Mouse (Mus musculus) lung, postnatal 10 days (tissue): Measurements from ENCODE around the gene Plcb2.

Experiments
- DNase-seq: peaks from one replicate; pipeline ENCODE4 v3.0.0; 2021

Gene Plcb2

DNA sequence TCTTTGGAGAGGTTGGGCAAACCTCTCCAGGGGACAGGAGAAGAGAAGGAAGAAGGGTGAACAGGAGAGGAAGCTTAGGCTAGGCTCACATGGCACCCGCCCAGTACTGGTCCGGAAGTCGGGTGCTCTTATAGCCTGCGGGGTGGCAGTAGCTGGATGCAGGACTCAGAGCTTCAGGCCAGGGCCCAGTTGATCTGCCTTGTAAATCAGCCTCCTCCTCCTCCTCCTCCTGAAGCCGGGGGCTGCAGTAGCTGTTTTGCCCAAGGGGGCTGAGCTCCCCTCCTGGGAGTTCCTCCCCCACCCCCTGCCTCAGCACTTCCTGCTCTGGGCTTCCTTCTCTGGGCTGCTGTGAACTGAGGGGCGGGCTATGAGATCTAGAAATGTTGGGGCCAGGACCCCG lies at the start of gene Plcb2:
Gene Plcb2 (minus strand): TSS at position 102 of the 400 bp plus-strand sequence.
- peak; percentile 62 for DNase-seq

DNA sequence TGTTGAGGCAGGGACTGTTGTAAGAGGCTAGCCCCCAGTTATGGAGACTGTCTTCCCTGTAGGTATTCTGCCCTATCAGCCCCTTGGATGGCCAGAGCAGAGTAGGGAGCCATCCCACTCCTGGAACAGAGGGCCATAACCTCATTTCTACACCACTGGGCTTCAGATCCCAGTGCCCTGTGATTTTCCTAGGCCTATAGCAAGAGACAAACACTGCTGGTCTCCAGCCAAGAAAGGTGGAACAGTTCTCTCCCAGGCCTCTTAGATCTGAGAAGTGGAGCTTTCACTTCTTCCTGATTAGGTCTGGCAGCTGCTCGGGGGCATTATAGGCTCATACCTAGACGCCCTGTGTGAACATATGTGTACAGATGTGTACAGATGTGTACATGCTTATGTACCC lies 48.1 kb upstream of the Plcb2 start:
- no peak for DNase-seq

DNA sequence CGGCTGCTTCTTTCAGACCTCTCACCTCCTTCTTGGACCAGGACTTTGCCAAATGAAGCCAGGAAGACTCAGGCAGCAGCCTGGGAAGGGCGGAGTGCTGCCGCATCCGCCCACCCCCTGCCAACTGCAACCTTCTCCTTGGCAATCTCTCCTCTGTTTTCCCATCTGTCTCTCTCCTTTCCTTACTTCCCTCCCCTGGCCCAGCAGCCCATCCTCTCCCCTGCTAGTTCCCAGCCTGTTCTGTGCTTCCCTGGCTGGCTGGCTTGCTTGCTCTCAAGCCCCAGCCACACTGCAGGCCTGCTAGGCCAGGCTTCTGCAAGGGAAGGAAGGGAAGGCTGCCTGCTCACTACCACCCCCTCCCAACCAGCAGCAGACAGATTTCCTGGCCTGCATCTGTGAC lies 47.6 kb upstream of the Plcb2 start:
- DNase-seq: no peak

DNA sequence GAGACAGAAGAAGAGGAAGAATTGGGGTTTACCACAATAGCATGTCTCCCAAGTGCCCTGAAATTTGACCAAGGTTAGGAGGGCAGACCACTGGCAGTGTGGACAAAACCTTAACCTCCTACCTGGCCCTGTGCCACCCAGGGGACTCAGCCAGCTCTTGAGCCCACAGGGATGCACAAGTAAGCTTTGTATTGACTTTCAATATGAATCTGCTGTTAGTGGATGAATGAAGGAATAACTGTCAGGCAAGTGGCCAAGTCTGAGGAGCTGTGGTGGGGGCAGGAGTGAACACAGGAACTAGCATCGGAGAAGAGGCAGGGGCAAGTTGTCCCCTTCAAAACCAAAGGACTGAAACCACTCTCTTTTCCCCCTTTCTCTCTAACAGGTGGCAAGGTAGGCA lies 47.2 kb upstream of the Plcb2 start:
- DNase-seq: no peak

DNA sequence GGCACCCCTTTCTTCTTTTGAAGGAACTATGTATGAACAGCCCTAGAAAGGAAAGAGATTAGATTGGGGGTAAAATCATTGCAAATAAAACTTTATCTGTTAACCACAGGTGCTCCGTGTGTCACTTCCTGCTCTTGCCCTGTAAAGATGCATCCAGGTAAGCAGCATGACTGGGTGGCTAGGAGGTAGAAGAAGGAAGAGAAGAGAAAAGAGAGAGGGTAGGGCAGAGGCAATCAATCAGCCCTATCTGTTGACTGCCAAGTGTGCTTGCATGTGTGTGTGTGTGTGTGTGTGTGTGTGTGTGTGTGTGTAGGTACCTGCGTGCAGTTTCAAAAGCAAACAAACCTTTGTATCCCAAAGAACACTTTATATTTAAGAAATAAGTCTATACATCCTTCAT lies 46.3 kb upstream of the Plcb2 start:
- no peak for DNase-seq

DNA sequence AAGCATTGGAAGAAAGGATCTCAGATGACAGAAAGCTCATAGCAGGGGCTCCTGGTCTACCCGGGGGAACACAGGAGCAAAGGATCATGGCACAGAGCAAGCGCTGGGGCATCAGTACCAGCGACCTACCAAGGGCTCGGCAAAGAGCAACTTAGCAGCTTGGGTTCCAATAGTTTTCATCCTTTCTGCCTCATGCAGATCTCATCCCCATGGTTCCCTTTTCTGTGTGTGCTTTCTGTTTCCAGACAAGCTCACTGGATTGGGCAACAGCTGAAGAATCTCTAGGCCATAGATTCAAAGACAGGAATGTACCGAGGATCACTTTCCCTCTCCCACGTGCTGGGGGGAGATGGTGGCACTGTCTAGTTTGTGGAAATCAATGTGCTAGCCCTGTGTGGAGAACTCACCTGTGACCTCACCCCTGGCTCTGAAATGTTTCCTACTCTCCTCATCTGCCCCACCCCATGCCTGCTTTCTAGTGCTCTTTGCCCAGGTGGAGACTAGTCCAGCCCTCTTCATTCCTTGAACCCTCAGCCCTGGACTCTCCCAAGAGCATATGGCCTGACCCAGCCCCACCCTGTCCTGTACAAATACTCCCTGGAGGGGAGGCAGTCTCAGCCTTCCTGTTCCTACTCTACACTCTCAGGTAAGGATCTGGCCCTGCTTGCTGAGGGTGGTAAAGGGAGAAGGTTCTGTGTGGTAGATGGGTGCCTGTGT lies 44.1 kb upstream of the Plcb2 start, which contains the start of gene Phgr1:
Gene Phgr1 (plus strand): TSS at position 612 of the 717 bp plus-strand sequence.
- no peak for DNase-seq

DNA sequence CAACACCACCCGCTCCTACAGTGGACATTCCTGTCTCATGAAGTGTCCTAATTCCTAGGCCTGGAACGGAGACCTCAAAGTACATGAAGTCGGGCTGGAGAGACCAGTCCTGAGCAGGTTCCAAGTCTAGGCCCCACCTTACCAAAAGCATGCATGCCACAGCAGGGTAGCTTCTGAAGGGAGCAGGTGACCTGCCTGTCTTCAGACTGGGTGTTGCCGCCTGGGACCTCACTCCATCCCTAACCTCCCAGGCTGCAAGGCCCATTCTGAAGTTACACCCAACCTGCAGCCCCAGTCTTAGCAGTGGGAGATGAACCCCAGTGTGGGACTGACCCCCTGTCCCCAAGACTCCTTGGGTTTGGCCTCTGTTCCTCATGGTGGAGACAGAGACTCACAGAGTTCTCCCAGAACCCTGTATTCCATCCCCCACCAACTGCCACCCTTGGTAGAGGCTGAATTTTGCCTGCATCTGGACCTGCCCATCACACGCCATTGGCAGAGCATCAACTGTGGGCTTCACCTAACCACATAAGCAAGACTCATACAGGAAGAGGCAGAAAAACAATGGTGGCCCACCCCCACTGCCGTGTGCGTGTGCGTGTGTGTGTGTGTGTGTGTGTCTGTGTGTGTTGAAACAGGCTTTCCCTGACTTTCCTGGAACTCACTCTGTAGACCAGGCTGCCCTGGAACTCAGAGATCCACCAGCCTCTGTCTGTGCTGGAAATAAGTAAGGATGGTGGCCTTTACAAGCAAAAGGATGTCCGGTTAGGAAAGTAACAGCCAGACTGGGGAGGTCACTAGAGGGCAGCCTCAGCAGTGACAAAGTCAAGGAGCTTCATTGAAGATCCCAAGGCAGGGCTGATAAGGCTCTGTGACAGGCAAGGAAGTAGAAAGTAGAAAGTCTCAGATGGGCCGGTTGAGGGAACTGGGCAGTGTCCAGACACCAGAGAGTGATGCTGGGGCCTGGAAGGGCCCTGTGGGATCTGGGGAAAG lies 38.1 kb upstream of the Plcb2 start:
- DNase-seq: peak; percentile 59

DNA sequence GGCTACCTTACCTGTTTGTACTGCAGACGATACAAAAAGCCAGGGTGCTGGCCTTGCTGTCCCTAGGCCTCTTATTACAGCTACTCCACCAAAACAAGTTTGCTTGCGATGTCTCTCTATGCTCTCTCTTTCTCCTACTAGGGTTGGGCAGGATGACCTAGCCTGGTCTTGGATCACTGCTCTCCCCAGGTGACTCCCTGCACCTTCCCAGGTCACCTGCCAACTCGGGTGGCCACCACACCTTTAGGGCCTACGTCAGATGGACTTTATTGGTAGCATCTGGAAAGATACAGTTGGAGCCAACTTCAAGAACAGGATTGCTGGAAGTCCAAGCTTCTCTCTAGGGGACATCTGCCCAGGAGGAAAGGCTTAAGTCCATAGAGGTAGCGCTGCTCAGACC lies 36.6 kb upstream of the Plcb2 start:
- DNase-seq: no peak

DNA sequence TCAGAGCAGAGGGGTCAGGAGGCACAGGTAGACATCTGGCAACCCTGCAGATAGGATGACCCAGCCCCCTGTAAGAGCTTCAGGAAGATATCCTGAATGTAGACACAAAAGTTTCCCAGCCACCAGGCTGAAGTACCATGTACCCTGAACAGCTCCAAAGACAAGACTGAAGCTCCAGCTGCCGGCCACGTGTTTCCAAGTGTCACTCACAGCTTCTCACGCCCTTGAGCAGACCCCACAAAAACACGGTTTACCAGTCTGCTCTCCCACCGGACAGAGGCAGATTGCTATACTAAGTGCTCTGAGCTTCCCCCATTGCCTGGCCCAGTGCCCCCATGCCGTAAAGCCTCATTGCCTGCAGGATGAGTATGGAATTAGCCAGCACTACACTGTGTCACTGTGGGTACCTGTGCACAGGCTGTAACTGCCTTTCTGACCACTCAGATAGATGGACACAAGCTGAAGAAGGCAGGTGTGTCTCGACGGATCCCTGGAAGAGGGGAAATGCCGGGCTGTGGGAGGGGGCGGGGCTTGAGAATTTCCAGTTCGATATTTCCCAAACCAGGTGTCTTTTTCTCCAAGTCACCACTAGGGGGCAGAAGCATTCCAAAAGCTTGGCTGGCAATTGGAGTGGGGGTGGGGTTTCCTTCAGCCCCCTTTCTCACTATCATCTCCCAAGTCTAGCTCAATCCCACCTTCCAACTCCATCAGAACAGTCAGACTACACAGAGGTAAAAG lies 36.0 kb upstream of the Plcb2 start:
- peak; percentile 68 for DNase-seq

DNA sequence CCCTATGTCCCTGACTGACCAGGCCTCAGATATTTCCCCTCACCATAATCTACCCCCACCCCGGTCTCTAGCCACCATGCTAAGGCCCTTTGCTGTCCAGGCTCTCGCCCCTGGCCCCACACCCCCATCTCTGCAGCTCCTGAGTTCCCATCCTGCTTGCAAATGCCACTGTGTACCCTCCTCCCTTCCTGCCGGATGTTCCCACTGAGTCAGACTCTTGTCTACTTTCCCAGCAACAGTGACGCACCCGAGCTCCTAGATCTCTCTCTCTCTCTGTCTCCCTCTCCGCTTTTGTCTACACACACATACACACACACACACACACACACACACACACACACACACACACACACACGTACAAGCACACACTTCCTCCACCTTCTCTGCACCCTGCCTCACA lies 35.2 kb upstream of the Plcb2 start:
- peak; percentile 81 for DNase-seq

DNA sequence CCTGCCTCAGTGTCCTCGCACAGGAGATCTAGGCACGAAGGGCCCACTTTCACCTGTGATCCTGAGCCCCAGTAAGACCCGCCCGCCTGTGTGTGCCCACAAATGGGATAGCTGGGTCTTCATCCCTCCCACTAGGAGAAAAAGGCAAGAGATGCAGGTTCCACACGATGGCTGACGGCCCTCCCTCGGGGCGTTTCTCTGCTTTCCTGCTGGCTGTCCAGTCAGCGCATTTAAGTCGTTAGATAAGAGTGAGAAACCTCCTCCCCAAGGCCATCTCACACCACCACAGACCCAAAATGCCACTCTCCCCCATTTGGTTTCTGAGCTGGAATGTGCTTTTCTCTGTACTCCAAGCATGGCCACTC lies 34.5 kb upstream of the Plcb2 start:
- DNase-seq: no peak

DNA sequence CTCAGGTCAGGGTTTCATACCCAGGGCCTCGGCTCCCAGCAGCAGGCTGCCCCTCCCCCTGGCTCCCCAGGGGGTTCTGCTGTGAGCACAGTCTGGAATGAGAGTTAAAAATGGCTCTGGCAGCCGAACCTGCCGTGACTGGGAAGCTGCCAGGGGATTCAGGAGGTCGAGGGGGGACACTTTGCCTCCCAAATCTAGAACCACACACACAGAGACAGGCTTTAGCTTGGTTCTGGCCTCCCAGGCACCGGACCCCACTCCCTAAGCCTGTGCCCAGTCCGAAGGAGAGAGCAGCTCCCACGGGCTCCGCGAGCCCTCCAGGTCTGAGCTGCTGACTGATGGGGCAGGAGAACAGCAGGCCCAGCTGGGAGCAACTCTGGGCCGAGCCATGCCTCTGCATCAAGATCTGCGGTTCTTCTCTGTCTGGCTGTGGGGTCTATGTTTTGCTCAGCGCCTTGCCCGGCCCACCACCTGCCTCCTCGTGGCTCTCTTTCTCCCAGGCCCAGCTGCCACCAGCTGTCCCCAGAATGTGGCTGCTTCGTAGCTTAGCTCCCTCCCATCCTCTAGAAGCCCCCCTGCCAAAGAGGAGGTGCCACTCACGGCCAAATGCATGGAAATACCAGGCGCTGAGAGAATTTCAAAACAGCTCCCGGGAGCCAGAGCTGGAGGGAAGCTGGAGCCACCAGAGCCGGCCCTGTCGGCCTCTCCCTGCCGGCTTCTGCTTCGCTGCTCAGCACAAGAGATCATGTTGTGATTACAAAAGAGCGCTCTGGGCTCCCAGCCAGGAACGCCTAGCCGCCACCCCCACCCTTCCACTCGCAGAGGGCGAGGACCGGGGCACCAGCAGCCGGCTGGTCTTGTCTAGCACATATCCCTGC lies 33.9 kb upstream of the Plcb2 start, which contains the start of gene Ccdc9b:
Gene Ccdc9b (minus strand): TSS at position 756 of the 878 bp plus-strand sequence.
- peak; percentile 97 for DNase-seq

DNA sequence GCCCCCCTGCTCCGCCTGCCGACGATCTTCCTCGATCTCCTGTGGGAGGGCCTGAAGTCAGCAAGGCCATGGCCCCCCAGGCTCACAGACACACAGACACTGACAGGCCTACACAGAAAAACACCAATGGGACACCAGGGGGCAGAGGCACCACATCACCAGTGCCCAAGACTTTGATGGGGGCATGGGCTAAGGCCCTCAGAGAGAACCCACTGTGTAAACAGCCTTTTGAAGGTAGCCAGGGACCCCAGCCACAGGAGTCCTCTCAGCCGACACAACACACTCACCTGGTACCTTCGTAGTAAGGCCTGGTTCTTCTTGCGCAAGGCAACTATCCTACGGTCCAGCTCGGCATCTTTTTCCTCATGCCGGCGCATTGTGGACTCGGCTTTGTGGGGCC lies 33.1 kb upstream of the Plcb2 start:
- no peak for DNase-seq

DNA sequence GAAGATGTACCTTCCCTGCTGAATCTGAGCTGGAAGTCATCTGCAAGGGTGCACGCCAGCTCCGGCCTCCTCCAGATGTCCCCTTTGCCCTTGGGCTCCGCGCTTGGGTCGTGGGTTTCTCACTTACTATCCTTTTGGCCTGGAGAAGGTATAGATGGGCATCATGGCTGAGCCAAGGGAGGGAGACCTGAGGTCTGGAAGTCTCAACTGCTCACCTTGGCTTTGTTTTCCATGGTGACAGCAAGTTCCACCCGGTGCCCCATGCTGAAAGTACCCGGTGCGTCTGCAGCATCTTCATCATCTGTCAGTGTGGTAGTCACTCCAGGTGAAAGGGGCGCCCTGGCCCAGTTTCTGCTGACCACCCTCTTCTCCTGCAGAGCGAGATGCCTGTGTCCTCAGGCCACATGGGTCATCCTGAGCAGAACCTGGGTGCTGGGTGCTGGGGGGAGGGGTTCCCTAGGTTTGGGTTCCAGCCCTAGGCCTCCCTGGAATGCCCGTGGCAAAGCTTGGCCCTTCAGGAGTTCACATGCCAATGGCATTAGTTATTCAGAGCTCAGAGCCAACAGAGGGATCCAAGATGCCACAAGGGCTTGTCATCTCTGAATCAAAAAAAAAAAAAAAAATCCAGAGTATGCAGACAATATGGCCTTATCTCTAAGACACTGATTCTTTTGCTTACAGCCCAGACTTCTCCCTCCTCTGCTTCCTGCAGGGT lies 32.2 kb upstream of the Plcb2 start:
- no peak for DNase-seq

DNA sequence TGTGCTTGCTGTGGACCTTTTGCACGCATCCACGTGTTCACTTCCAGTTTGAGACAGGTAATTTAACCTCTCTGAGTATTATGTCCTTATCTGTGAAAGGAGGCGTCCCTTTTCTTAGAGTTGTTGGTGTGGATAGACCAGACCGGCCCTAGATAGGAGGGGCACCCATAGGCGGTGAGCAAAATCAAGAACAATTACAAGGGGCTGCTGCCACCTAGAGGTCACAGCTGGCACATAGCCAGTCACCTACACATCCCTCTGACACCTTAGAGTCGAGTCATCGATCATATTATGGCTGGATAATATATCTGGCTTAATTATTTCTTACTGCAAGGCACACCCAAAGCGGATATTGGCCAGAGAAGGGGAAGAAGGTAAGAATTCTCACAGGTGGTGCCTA lies 31.6 kb upstream of the Plcb2 start:
- peak; percentile 75 for DNase-seq

DNA sequence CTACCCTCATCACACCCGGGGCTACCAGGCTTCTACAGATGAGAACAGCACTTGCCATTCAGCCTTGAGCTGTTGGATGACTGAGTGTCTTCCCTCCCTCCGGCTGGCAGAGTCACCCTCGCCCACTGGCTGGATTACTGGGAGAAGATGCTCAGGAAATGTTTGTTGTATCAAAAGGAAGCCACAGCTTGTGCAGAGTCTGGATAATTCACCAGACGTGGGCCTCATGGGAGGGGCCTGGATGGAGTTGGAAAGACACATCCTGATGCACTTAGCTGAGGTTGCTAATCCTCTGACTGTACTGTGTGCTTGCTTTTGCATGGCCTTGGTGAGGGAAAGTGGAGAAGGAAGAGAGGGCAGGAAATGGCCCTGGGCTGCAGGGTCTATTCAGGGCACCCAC lies 27.9 kb upstream of the Plcb2 start:
- peak; percentile 51 for DNase-seq

DNA sequence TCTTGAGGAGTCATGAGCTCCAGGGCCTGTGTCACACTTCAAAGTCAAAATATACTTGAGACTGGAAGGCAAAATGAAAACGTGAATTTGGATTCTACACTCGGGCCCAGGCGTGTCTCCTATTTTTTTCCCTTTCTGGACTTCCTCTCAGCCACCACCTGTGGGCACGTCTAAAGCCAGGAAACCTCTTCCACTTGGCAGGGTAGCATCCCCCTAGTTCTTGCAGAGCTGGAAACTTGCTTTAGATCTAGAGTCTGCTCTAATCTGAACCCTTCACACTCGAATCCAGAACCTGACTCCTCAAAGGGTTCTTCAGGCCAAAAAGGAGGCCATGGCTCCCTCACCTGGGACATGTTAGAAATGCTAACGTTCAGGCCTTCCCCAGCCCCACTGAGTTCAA lies 27.2 kb upstream of the Plcb2 start:
- no peak for DNase-seq

DNA sequence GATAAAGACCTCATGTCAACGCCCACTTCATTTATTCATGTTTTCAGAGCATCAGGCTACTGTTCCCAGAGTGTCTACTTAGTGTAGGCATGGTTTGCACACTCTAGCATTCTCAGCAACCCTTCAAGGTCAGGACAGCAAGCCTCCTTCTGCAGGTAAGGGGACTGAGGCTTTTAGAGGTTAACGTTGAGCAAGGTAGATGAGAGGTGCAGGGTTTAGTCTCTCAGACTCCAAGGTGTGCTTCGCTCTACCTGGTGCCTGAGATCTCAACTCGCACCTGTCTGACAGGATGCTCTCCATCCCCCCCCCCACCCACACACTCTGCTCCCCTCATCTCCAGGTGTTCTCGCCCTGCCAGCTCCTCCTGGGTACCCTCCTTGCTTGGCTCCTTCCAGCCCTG lies 25.9 kb upstream of the Plcb2 start:
- DNase-seq: no peak

DNA sequence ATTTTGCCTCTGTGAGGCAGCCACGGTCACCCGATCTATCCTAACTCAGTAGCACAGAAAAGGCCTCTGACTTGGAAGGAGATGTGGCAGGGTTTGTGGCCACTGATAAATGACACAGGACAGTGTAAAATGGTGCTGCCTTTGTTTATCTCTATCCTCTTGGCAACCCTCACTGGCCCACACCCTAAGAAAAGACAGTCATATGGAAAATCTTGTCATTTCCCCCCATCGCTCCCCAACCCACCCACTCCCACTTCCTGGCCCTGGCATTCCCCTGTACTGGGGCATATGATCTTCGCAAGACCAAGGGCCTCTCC lies 24.5 kb upstream of the Plcb2 start:
- DNase-seq: no peak

DNA sequence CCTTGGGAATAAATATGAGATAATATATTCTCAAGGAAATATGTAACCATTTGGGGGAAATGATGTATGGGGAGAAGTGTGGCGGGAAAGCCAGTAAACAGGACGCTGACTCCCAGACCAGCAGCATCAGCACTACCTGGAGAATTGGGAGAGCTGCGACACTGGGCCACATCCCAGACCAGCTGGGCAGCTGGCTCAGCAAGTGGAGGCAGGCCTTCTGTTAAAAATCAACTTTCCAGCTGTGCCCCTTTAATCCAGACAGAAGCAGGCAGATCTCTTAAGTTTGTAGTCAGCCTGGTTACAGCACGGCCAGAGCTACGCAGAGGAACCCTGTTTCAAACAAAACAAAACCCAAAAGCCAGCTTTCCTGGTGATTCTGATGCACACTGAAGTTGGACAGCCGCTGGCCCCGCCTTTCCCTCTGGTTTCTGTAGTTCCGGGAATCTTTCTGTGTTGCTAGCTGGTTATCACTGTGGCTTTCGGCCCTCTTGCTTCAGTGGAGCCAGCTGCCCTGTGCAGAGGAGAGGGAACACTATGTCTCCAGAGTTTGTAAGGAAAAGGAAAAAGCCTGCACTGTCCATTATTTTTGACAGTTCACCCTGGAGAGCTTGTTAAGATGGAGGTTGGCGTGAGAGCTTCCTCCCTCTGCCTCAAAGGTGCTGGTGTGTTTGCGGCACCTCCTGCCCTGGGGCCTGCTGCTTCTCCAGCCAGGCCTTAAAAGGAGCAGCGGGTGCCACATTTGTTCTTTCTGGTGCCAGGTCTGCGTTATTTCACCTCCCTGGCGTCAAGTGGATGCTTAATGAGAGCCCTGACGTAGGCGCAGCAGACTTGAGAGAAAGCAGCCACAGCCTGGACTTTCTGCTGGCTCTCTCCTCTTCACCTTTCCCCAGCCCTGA lies 23.9 kb upstream of the Plcb2 start:
- no peak for DNase-seq

DNA sequence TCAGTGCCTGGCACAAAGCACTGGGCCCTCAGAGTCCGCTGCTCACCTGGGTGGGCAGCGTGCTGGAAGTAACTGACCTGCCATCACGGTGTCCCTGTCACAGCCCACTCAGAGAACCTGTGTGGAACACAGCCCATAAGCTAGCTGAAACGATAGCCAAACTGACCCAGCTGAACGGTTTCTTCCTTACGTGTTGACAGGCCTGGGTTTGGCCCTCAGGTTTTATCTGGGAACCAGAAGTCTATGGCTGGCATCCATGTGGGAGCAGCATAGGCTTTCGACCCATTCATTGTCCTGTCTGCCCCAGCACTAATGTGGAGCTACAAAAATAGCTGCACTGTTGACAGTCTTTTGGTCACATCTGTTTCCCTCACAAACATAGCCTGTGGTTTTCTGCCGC lies 22.2 kb upstream of the Plcb2 start:
- no peak for DNase-seq
